25 mouse cellular contexts compared by ENCODE assay signal in genomic region chr13:73618406-73618805, GRCm38 (mm10). TPM values are rescaled to one million over a fixed set of nuclear protein-coding genes. Genes with fewer than 3 reads are reported as not detected.
"Had no signal": no experiment of that assay in that cellular context is flagged by ENCODE, and none has a peak within 500 bp of the region (broad histone marks: within the 10 kb centered on the region; RNA-seq: fewer than 3 reads in every experiment).

No protein-coding gene starts in this region.

- H3K4me3 ChIP-seq: left cerebral cortex, adult 2 months; liver, embryonic 15.5 days; lung, embryonic 15.5 days; midbrain, embryonic 12.5 days; midbrain, embryonic 15.5 days; neural tube, embryonic 12.5 days; neural tube, embryonic 15.5 days; stomach, embryonic 15.5 days had no signal

- H3K27me3 ChIP-seq: liver, embryonic 15.5 days; lung, embryonic 15.5 days; midbrain, embryonic 12.5 days; midbrain, embryonic 15.5 days; neural tube, embryonic 12.5 days; neural tube, embryonic 15.5 days; stomach, embryonic 15.5 days had no signal

- H3K4me2 ChIP-seq: liver, embryonic 15.5 days; lung, embryonic 15.5 days; midbrain, embryonic 12.5 days; midbrain, embryonic 15.5 days; neural tube, embryonic 12.5 days; neural tube, embryonic 15.5 days; stomach, embryonic 15.5 days had no signal

- ATAC-seq: midbrain, embryonic 15.5 days had no signal

- H3K9me3 ChIP-seq: liver, embryonic 15.5 days; lung, embryonic 15.5 days; midbrain, embryonic 12.5 days; midbrain, embryonic 15.5 days; neural tube, embryonic 12.5 days; neural tube, embryonic 15.5 days; stomach, embryonic 15.5 days had no signal

- DNase-seq: kidney, adult 9 months; kidney, postnatal 14 days; kidney, postnatal 4 days; layer of hippocampus, adult 9-11 months; layer of hippocampus, postnatal 36 days; lung, adult 18-20 months; lung, postnatal 10 days; lung, postnatal 36 days; right cerebral cortex, adult 18-20 months; right cerebral cortex, postnatal 14 days; spleen, adult 18-20 months; thymus, postnatal 25 days had no signal

- H3K27ac ChIP-seq: left cerebral cortex, adult 2 months; liver, embryonic 15.5 days; lung, embryonic 15.5 days; midbrain, embryonic 12.5 days; midbrain, embryonic 15.5 days; neural tube, embryonic 12.5 days; neural tube, embryonic 15.5 days; stomach, embryonic 15.5 days had no signal

- H3K9ac ChIP-seq: liver, embryonic 15.5 days; lung, embryonic 15.5 days; midbrain, embryonic 12.5 days; midbrain, embryonic 15.5 days; neural tube, embryonic 12.5 days; neural tube, embryonic 15.5 days; stomach, embryonic 15.5 days had no signal

- H3K4me1 ChIP-seq: liver, embryonic 15.5 days; lung, embryonic 15.5 days; midbrain, embryonic 12.5 days; midbrain, embryonic 15.5 days; neural tube, embryonic 12.5 days; neural tube, embryonic 15.5 days; stomach, embryonic 15.5 days had no signal

RNA-seq across cellular contexts. Expression of gene Slc6a18, which starts 59.4 kb away (rescaled TPM):
- total RNA-seq: layer of hippocampus, adult 18-20 months; layer of hippocampus, postnatal 36 days; left cerebral cortex, adult 2 months; left cerebral cortex, postnatal 10 days; left cerebral cortex, postnatal 36 days; liver, adult 2 months had no signal
- polyA plus RNA-seq: limb, embryonic 11.5 days; liver, adult 2 months; liver, embryonic 15.5 days; lung, embryonic 15.5 days; midbrain, embryonic 12.5 days; midbrain, embryonic 15.5 days; neural tube, embryonic 12.5 days; neural tube, embryonic 15.5 days; stomach, embryonic 15.5 days had no signal
